Mouse (Mus musculus): Measurements from ENCODE around the gene Hfe2. TPM values are rescaled to one million over a fixed set of nuclear protein-coding genes. Genes with fewer than 3 reads are reported as not detected.
A peak's percentile ranks its signal among the peaks of the same experiment; 100 is the strongest.

Hfe2 gene
- total and polyA plus RNA-seq, 3 experiments, result 199 to 295 (median 289) TPM

DNA sequence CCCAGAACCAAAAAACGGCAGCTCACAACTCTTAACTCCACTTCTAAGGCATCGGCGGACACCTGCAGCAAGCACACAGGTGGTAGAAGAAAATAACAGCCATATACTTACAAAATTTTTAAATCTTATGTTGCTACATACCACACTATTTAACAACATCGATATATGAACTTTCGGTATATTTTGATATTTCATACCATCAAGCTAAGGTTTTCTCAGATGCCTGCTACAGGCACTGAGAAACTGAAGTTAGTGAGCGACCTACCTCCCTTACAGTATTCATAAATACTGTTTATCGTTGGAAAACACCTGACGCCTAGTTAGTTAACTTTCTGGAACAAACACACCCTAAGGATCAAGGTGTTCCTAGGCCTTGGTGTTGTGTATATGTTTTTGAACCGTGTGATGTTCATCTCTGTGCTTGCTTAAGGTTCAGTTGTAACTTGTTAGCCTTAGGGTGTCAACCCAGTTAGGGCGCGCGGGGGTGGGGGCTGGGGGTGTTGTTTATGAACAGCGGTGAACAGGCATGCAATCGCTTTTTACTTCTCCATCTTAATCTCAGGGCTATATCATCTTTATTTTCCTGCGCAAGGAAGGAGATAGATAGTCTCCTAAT lies 31.1 kb downstream of the Hfe2 start:
- Histone ChIP-seq H3K27me3 (ENCODE audit: control insufficient read depth, insufficient read depth, low read length) (no peaks in the 10 kb centered on the region), H3K79me2 (replicated peaks; ENCODE audit: control insufficient read depth, insufficient read depth, low read length) (peaks cover 6% of the 10 kb centered on the region; the same call in 1 of the 2 replicates), H3K27ac (peak overlapping the region; percentile 99), H3K4me3 (peak overlapping the region; percentile 66), H3K9ac (ENCODE audit: low read depth, low read length) (peak overlapping the region; percentile 78), H3K4me1 (ENCODE audit: control insufficient read depth, insufficient read depth, low read length) (peaks cover 20% of the 10 kb centered on the region), H3K36me3 (ENCODE audit: control insufficient read depth, insufficient read depth, low read length) (peaks cover 12% of the 10 kb centered on the region)
- no peak for DNase-seq
- TF ChIP-seq POLR2A (IDR thresholded peaks at IDR 0.05; ENCODE audit: insufficient read depth, low read depth, low read length) (no peak), CTCF (IDR thresholded peaks at IDR 0.05) (no peak), EP300 (IDR thresholded peaks at IDR 0.05; ENCODE audit: insufficient read depth, low read depth, low read length) (no peak)
- intact Hi-C loops (cut with DNase I), result loop anchor here (10.0 kb wide), 1 partner anchor 561 kb away; the partner anchor contains the start of gene Plekho1
- 36% methylated on average over 15 of the region's 15 CpGs for WGBS

DNA sequence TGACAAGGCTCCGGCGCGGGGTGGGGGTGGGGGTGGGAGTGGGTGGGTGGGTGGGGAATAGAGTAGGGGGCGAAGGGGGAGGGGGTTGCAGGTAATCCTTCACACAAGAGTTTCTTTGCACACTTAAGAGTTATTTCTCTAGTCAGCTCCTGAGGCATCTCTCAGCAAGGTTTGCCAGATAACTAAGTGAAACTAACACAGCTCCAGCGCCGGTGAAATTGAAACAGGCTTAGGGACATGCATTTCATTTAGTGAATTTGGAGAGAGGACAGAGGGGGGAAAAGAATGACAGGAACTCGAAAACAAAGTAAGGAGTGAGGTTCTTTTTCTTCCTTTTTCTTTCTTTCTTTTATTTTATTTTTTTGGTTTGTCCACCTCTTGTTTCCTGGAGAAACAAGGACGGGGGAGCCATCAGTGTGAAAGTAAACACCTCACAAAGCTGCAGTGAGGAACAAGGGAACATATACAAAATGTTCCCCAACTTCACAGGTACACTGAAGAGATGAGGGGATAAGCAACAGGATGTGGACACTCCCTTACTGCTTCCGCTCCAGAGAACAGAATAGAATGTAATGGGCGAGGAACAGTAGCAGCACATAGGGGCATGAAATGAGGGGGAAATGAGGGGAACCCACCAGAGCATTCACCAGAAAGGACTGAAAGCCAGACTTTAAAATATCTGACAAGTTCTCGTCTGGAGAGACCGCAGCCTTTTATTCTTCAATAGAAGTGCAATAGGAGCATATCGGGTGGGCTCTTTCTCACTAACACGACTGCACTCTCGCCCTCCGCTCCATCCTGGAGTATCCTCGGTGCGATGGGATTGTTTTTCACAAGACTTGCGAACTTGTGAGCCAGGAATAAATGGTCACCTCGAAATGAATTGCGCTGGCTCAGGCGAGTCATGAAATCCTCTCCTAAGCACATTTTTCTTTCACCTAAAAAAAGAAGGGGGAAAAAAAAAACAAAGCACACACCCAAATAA lies 32.0 kb downstream of the Hfe2 start:
- peak overlapping the region; percentile 66 for H3K4me3 ChIP-seq
- TF ChIP-seq POLR2A (IDR thresholded peaks at IDR 0.05; ENCODE audit: insufficient read depth, low read depth, low read length) (peak; percentile 47; the same call in 1 of the 2 replicates), CTCF (IDR thresholded peaks at IDR 0.05) (no peak), EP300 (IDR thresholded peaks at IDR 0.05; ENCODE audit: insufficient read depth, low read depth, low read length) (no peak)
- peak overlapping the region; percentile 67 for H3K9ac ChIP-seq (ENCODE audit: low read depth, low read length)
- WGBS, result under 1% methylated on average over 22 of the region's 22 CpGs
- H3K79me2 ChIP-seq (replicated peaks; ENCODE audit: control insufficient read depth, insufficient read depth, low read length), result peaks cover 6% of the 10 kb centered on the region; the same call in 1 of the 2 replicates
- intact Hi-C loops (cut with DNase I), result loop anchor here (1.0 to 10.0 kb wide), 2 partner anchors 19 to 562 kb away; partner anchors contain the start of genes Gm16253 and Plekho1
- peaks cover 16% of the 10 kb centered on the region for H3K4me1 ChIP-seq (ENCODE audit: control insufficient read depth, insufficient read depth, low read length)
- H3K27ac ChIP-seq, result peak overlapping the region; percentile 99
- no peaks in the 10 kb centered on the region for H3K27me3 ChIP-seq (ENCODE audit: control insufficient read depth, insufficient read depth, low read length)
- DNase-seq, result no peak
- H3K36me3 ChIP-seq (ENCODE audit: control insufficient read depth, insufficient read depth, low read length), result peaks cover 13% of the 10 kb centered on the region

DNA sequence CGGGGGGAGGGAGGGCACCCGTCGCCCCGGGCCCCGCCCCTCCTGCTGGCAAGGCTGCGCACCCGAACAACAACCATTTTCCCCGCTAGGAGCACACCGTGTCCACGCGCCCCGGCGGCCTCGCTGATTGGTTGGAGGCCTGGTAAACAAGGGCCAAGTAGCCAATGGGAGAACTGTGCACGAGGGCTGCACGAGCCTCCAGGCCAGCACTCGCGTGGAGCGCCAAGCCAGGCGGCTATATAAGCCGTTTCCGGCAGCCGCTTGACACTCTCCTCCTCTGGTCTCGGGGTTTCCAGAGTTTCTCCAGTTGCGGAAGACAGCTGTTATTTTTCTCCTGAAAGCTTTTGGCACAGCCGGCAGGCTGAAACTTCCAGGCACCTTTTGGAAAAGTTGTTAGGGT lies 32.7 kb downstream of the Hfe2 start, which contains the start of gene Txnip:
Gene Txnip (plus strand): TSS at position 264 of the 400 bp plus-strand sequence.
- peak; percentile 100 for TF ChIP-seq EP300 (IDR thresholded peaks at IDR 0.05; ENCODE audit: insufficient read depth, low read depth, low read length)
- peak; percentile 100 for TF ChIP-seq POLR2A (IDR thresholded peaks at IDR 0.05; ENCODE audit: insufficient read depth, low read depth, low read length)
- TF ChIP-seq CTCF (IDR thresholded peaks at IDR 0.05), result peak; percentile 64
- peaks cover 17% of the 10 kb centered on the region for H3K4me1 ChIP-seq (ENCODE audit: control insufficient read depth, insufficient read depth, low read length)
- DNase-seq, result peak; percentile 100
- WGBS, result under 1% methylated on average over 26 of the region's 26 CpGs
- H3K9ac ChIP-seq (ENCODE audit: low read depth, low read length), result peak within 1 kb of the TSS; percentile 100
- H3K36me3 ChIP-seq (ENCODE audit: control insufficient read depth, insufficient read depth, low read length), result peaks cover 14% of the 10 kb centered on the region
- peak within 1 kb of the TSS; percentile 99 for H3K27ac ChIP-seq
- peaks cover 6% of the 10 kb centered on the region; the same call in 1 of the 2 replicates for H3K79me2 ChIP-seq (replicated peaks; ENCODE audit: control insufficient read depth, insufficient read depth, low read length)
- H3K27me3 ChIP-seq (ENCODE audit: control insufficient read depth, insufficient read depth, low read length), result no peaks in the 10 kb centered on the region
- intact Hi-C loops (cut with DNase I), result loop anchor here (1.0 to 10.0 kb wide), 2 partner anchors 19 to 563 kb away; partner anchors contain the start of genes Gm16253 and Plekho1
- H3K4me3 ChIP-seq, result peak within 1 kb of the TSS; percentile 77

DNA sequence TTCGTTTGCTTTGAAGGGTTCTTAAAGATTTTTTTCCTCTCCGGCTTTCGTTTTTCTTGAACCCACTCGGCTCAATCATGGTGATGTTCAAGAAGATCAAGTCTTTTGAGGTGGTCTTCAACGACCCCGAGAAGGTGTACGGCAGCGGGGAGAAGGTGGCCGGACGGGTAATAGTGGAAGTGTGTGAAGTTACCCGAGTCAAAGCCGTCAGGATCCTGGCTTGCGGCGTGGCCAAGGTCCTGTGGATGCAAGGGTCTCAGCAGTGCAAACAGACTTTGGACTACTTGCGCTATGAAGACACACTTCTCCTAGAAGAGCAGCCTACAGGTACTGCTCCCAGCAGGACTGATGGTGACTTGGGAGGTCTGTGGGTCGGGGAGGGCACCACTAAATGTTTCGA lies 33.2 kb downstream of the Hfe2 start:
- H3K27me3 ChIP-seq (ENCODE audit: control insufficient read depth, insufficient read depth, low read length), result no peaks in the 10 kb centered on the region
- intact Hi-C loops (cut with DNase I), result loop anchor here (10.0 kb wide), 1 partner anchor 563 kb away; the partner anchor contains the start of gene Plekho1
- peaks cover 19% of the 10 kb centered on the region for H3K4me1 ChIP-seq (ENCODE audit: control insufficient read depth, insufficient read depth, low read length)
- H3K4me3 ChIP-seq, result peak overlapping the region; percentile 77
- peak overlapping the region; percentile 96 for H3K27ac ChIP-seq
- WGBS, result under 1% methylated on average over 17 of the region's 17 CpGs
- peaks cover 6% of the 10 kb centered on the region; the same call in 1 of the 2 replicates for H3K79me2 ChIP-seq (replicated peaks; ENCODE audit: control insufficient read depth, insufficient read depth, low read length)
- peaks cover 14% of the 10 kb centered on the region for H3K36me3 ChIP-seq (ENCODE audit: control insufficient read depth, insufficient read depth, low read length)
- peak; percentile 61 to 75 for DNase-seq
- peak overlapping the region; percentile 100 for H3K9ac ChIP-seq (ENCODE audit: low read depth, low read length)
- TF ChIP-seq CTCF (IDR thresholded peaks at IDR 0.05), result no peak
- peak; percentile 60; the same call in 1 of the 2 replicates for TF ChIP-seq EP300 (IDR thresholded peaks at IDR 0.05; ENCODE audit: insufficient read depth, low read depth, low read length)
- peak; percentile 32 for TF ChIP-seq POLR2A (IDR thresholded peaks at IDR 0.05; ENCODE audit: insufficient read depth, low read depth, low read length)

DNA sequence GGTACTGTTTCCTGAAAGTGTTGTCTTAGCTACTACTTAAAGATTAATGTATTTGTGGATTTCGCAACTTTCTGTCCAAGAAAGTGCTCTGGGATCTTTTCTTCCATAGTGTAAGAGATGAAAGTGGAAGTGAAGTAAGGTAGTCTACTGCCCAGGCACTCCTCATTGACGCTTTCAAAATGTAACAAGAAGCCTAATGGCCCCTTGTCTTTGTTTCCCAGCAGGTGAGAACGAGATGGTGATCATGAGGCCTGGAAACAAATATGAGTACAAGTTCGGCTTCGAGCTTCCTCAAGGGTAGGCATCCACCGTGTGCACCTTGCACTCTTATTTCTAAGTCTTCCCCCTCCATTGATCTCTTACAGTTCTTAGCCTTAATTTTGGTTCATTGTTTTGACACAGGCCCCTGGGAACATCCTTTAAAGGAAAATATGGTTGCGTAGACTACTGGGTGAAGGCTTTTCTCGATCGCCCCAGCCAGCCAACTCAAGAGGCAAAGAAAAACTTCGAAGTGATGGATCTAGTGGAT lies 33.8 kb downstream of the Hfe2 start:
- intact Hi-C loops (cut with DNase I), result loop anchor here (10.0 kb wide), 1 partner anchor 564 kb away; the partner anchor contains the start of gene Plekho1
- peaks cover 15% of the 10 kb centered on the region for H3K36me3 ChIP-seq (ENCODE audit: control insufficient read depth, insufficient read depth, low read length)
- peak overlapping the region; percentile 100 for H3K9ac ChIP-seq (ENCODE audit: low read depth, low read length)
- under 1% methylated on average over 10 of the region's 10 CpGs for WGBS
- TF ChIP-seq POLR2A (IDR thresholded peaks at IDR 0.05; ENCODE audit: insufficient read depth, low read depth, low read length) (peak; percentile 68), EP300 (IDR thresholded peaks at IDR 0.05; ENCODE audit: insufficient read depth, low read depth, low read length) (no peak)
- H3K4me1 ChIP-seq (ENCODE audit: control insufficient read depth, insufficient read depth, low read length), result peaks cover 22% of the 10 kb centered on the region
- peak overlapping the region; percentile 77 for H3K4me3 ChIP-seq
- H3K79me2 ChIP-seq (replicated peaks; ENCODE audit: control insufficient read depth, insufficient read depth, low read length), result peaks cover 6% of the 10 kb centered on the region; the same call in 1 of the 2 replicates
- no peaks in the 10 kb centered on the region for H3K27me3 ChIP-seq (ENCODE audit: control insufficient read depth, insufficient read depth, low read length)
- H3K27ac ChIP-seq, result peak overlapping the region; percentile 96
- DNase-seq, result peak in 1 of 2 experiments; percentile 34
